In the genomic region with DNA sequence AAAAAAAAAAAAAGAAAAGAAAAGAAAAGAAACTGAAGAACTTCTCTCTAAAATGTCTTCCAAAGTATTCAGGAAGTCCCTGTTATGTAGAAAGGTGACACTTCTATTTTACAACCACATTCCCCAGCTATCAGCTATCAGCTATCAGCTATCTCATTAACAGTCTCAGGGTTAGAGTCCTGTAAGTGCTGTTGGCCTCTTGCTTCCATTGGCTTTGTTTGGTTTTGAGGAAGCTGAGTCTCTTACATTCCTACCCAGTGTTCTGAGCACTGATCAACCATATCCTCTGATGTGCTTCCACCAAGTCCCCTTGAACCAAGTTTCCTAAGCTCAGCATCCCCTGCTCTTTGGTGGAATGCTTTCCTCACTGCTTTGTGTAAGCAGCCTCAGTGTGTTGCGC, we compare ENCODE assay signal across 16 mouse cellular contexts.
"Had no signal": no experiment of that assay in that cellular context is flagged by ENCODE, and none has a peak within 500 bp of the region (broad histone marks: within the 10 kb centered on the region; RNA-seq: fewer than 3 reads in every experiment).

No protein-coding gene starts in this region.

- DNase-seq: retina, postnatal 1 day; right cerebral cortex, adult 18-20 months; right cerebral cortex, postnatal 14 days; right cerebral cortex, postnatal 25 days; right cerebral cortex, postnatal 4 days; spleen, adult 18-20 months; thymus, adult 18-20 months; thymus, adult 2 months; thymus, postnatal 14 days; thymus, postnatal 25 days; thymus, postnatal 36 days; thymus, postnatal 4 days had no signal

- H3K27ac ChIP-seq: neural tube, embryonic 13.5 days; neural tube, embryonic 15.5 days; stomach, embryonic 15.5 days; stomach, postnatal 0 days had no signal

- H3K4me3 ChIP-seq: neural tube, embryonic 13.5 days; neural tube, embryonic 15.5 days; stomach, embryonic 15.5 days had no signal

- H3K9ac ChIP-seq: neural tube, embryonic 13.5 days; neural tube, embryonic 15.5 days; stomach, embryonic 15.5 days had no signal

- H3K9me3 ChIP-seq: neural tube, embryonic 13.5 days; neural tube, embryonic 15.5 days; stomach, embryonic 15.5 days had no signal

- H3K36me3 ChIP-seq: neural tube, embryonic 13.5 days; neural tube, embryonic 15.5 days; stomach, embryonic 15.5 days had no signal

- H3K27me3 ChIP-seq: neural tube, embryonic 13.5 days; neural tube, embryonic 15.5 days; stomach, embryonic 15.5 days had no signal

- H3K4me2 ChIP-seq: neural tube, embryonic 13.5 days; neural tube, embryonic 15.5 days; stomach, embryonic 15.5 days had no signal

- H3K4me1 ChIP-seq: neural tube, embryonic 13.5 days; neural tube, embryonic 15.5 days; stomach, embryonic 15.5 days had no signal
